Mouse (Mus musculus) ES-Bruce4 (cell line): ENCODE measurements around the gene Ddx50.

ENCODE experiments used
- CTCF ChIP-seq: IDR thresholded peaks from one replicate; pipeline ENCODE4 v1.8.1; 2011; ENCODE audit warnings: low read depth, low read length
- POLR2A ChIP-seq: IDR thresholded peaks from one replicate; pipeline ENCODE4 v1.8.1; 2011; ENCODE audit warnings: low read length; ENCODE audit not compliant: insufficient read depth

- TF ChIP-seq CTCF (peak; percentile 28), POLR2A (no peak)
These were observed 60.8 kb downstream of the Ddx50 start for GRCm38 (mm10) chr10:62590200-62590599.
